Mouse (Mus musculus) gastrocnemius, postnatal 14 days (tissue): ENCODE data around the gene Slc30a7. TPM values are rescaled to one million over a fixed set of nuclear protein-coding genes. Genes with fewer than 3 reads are reported as not detected.
"Not testable (repeated sequence)": the region's sequence is repeated elsewhere in the genome, so short reads cannot be mapped to it uniquely, and the experiment has no call there.

Experiments used
- DNase-seq: peaks from one replicate; pipeline ENCODE4 v3.0.0; 2021; ENCODE audit warnings: mixed read lengths
- intact Hi-C: fragments of 180-260 bp; cut with DNase I; formaldehyde crosslinking; loops from one replicate; pipeline ENCODE4 v1.15.1; 2025; ENCODE audit warnings: low total_unique reads
- total RNA-seq, 2 experiments: library from RNA; stranded (reverse); gene quantifications; 2 replicates each; pipeline ENCODE4 v1.2.3; 2021

The Slc30a7 gene
- total RNA-seq, 2 experiments from 2014 or later: 11.0 to 11.2 TPM

GRCm38 (mm10) chr3:115953088-115953487, 54.1 kb downstream of the Slc30a7 start:
- DNase-seq: no peak
- intact Hi-C loops: no loop called here

GRCm38 (mm10) chr3:115952356-115952755, 54.9 kb downstream of the Slc30a7 start:
- intact Hi-C loops: no loop called here
- no peak for DNase-seq

- intact Hi-C loops: no loop called here
- DNase-seq: no peak
These were observed 56.0 kb downstream of the Slc30a7 start for GRCm38 (mm10) chr3:115951221-115951620.

GRCm38 (mm10) chr3:115949921-115950877, 57.0 kb downstream of the Slc30a7 start:
- intact Hi-C loops: no loop called here

GRCm38 (mm10) chr3:115949220-115949920, 57.8 kb downstream of the Slc30a7 start:
- DNase-seq: no peak

More at GRCm38 (mm10) chr3:115949921-115950877, 57.0 kb downstream of the Slc30a7 start:
- DNase-seq: peak; percentile 18

GRCm38 (mm10) chr3:115946272-115946671, 60.9 kb downstream of the Slc30a7 start:
- DNase-seq: no peak
- intact Hi-C loops: no loop called here

More at GRCm38 (mm10) chr3:115949220-115949920, 57.8 kb downstream of the Slc30a7 start:
- intact Hi-C loops: no loop called here

- DNase-seq: no peak
- intact Hi-C loops: no loop called here
These were observed 62.8 kb downstream of the Slc30a7 start for GRCm38 (mm10) chr3:115944376-115944775.

- DNase-seq: no peak
- intact Hi-C loops: no loop called here
These were observed 65.7 kb downstream of the Slc30a7 start for GRCm38 (mm10) chr3:115941464-115941863.

GRCm38 (mm10) chr3:115940510-115940909, 66.7 kb downstream of the Slc30a7 start:
- intact Hi-C loops: no loop called here
- no peak for DNase-seq

- DNase-seq: no peak
- intact Hi-C loops: loop anchor here (5.0 to 10.0 kb wide), 2 partner anchors 39 to 283 kb away; no protein-coding TSS in a partner anchor
These were observed 69.4 kb downstream of the Slc30a7 start for GRCm38 (mm10) chr3:115937807-115938206.

GRCm38 (mm10) chr3:115936734-115937599, 70.2 kb downstream of the Slc30a7 start:
- peak; percentile 52 for DNase-seq
- intact Hi-C loops: loop anchor here (5.0 to 10.0 kb wide), 2 partner anchors 40 to 282 kb away; no protein-coding TSS in a partner anchor

- intact Hi-C loops: loop anchor here (10.0 kb wide), 1 partner anchor 279 kb away; no protein-coding TSS in a partner anchor
These were observed 73.7 kb downstream of the Slc30a7 start for GRCm38 (mm10) chr3:115933293-115934186.

GRCm38 (mm10) chr3:115931701-115932100, 75.5 kb downstream of the Slc30a7 start:
- intact Hi-C loops: loop anchor here (10.0 kb wide), 1 partner anchor 277 kb away; no protein-coding TSS in a partner anchor
- no peak for DNase-seq

More at GRCm38 (mm10) chr3:115933293-115934186, 73.7 kb downstream of the Slc30a7 start:
- no peak for DNase-seq

- DNase-seq: no peak
- intact Hi-C loops: no loop called here
These were observed 80.7 kb downstream of the Slc30a7 start for GRCm38 (mm10) chr3:115926531-115926930.

- intact Hi-C loops: no loop called here
These were observed 82.6 kb downstream of the Slc30a7 start for GRCm38 (mm10) chr3:115924401-115925190.

GRCm38 (mm10) chr3:115907406-115907805, 99.8 kb downstream of the Slc30a7 start:
- intact Hi-C loops, DNase-seq: not testable (repeated sequence)

More at GRCm38 (mm10) chr3:115924401-115925190, 82.6 kb downstream of the Slc30a7 start:
- DNase-seq: no peak

GRCm38 (mm10) chr3:115905567-115905966, 101.6 kb downstream of the Slc30a7 start:
- intact Hi-C loops: no loop called here
- DNase-seq: no peak
